Mouse (Mus musculus): Measurements from ENCODE around the gene Klc2. TPM values are rescaled to one million over a fixed set of nuclear protein-coding genes. Genes with fewer than 3 reads are reported as not detected.

Klc2 gene
- polyA plus RNA-seq, 1 experiment from 2014 or later = 80.2 TPM

GRCm38 (mm10) chr19:5069486-5069885 is 48.9 kb downstream of the Klc2 start:
- H3K4me2 ChIP-seq = peak overlapping the region; percentile 76
- H3K9ac ChIP-seq = 0 out of 2 replicates have a peak overlapping the region, but pooled peaks have one; percentile 77
- no peaks in the 10 kb centered on the region for H3K9me3 ChIP-seq
- WGBS = 82% methylated on average over 5 of the region's 5 CpGs
- no peak for ATAC-seq (ENCODE audit: low read depth)
- peaks cover 70% of the 10 kb centered on the region for H3K27me3 ChIP-seq
- H3K27ac ChIP-seq (replicated peaks) = no peak overlapping the region
- H3K4me3 ChIP-seq = peak overlapping the region; percentile 43; the same call in 1 of the 2 replicates
- H3K4me1 ChIP-seq (replicated peaks) = peaks cover 69% of the 10 kb centered on the region
- no peaks in the 10 kb centered on the region for H3K36me3 ChIP-seq

GRCm38 (mm10) chr19:5068570-5069234 is 49.7 kb downstream of the Klc2 start:
- Histone ChIP-seq H3K4me1 (replicated peaks) (peaks cover 69% of the 10 kb centered on the region), H3K4me3 (peak overlapping the region; percentile 43), H3K27me3 (peaks cover 62% of the 10 kb centered on the region), H3K4me2 (peak overlapping the region; percentile 76), H3K36me3 (no peaks in the 10 kb centered on the region), H3K27ac (replicated peaks) (peak overlapping the region; percentile 28; the same call in 1 of the 2 replicates), H3K9me3 (no peaks in the 10 kb centered on the region), H3K9ac (peak overlapping the region; percentile 77)
- ATAC-seq (ENCODE audit: low read depth) = no peak
- WGBS = 27% methylated on average over 21 of the region's 21 CpGs

GRCm38 (mm10) chr19:5067867-5068569 is 50.3 kb downstream of the Klc2 start, which contains the start of gene Cd248:
Cd248 (plus strand) TSS chr19:5068078.
- H3K9me3 ChIP-seq = no peaks in the 10 kb centered on the region
- H3K4me2 ChIP-seq = peak within 1 kb of the TSS; percentile 76
- peak; percentile 9; the same call in 1 of the 2 replicates for ATAC-seq (ENCODE audit: low read depth)
- H3K27me3 ChIP-seq = peaks cover 58% of the 10 kb centered on the region
- peak within 1 kb of the TSS; percentile 43 for H3K4me3 ChIP-seq
- H3K9ac ChIP-seq = peak within 1 kb of the TSS; percentile 77
- under 1% methylated on average over 54 of the region's 56 CpGs for WGBS
- peaks cover 69% of the 10 kb centered on the region for H3K4me1 ChIP-seq (replicated peaks)
- H3K27ac ChIP-seq (replicated peaks) = peak within 1 kb of the TSS; percentile 43
- H3K36me3 ChIP-seq = no peaks in the 10 kb centered on the region

GRCm38 (mm10) chr19:5067040-5067799 is 51.1 kb downstream of the Klc2 start:
- peak overlapping the region; percentile 43 for H3K27ac ChIP-seq (replicated peaks)
- 9% methylated on average over 15 of the region's 15 CpGs for WGBS

GRCm38 (mm10) chr19:5065104-5065503 is 53.3 kb downstream of the Klc2 start:
- H3K27me3 ChIP-seq = peaks cover 52% of the 10 kb centered on the region
- H3K4me3 ChIP-seq = no peak overlapping the region
- H3K9me3 ChIP-seq = no peaks in the 10 kb centered on the region
- H3K27ac ChIP-seq (replicated peaks) = no peak overlapping the region
- WGBS = 75% methylated on average over 7 of the region's 7 CpGs
- peak overlapping the region; percentile 6; the same call in 1 of the 2 replicates for H3K9ac ChIP-seq
- H3K4me1 ChIP-seq (replicated peaks) = peaks cover 53% of the 10 kb centered on the region
- ATAC-seq (ENCODE audit: low read depth) = no peak
- H3K4me2 ChIP-seq = no peak overlapping the region
- H3K36me3 ChIP-seq = no peaks in the 10 kb centered on the region

More at GRCm38 (mm10) chr19:5067040-5067799, 51.1 kb downstream of the Klc2 start:
- H3K4me2 ChIP-seq = peak overlapping the region; percentile 76
- peak overlapping the region; percentile 43 for H3K4me3 ChIP-seq
- H3K9me3 ChIP-seq = no peaks in the 10 kb centered on the region
- no peaks in the 10 kb centered on the region for H3K36me3 ChIP-seq
- peak overlapping the region; percentile 38; the same call in 1 of the 2 replicates for H3K9ac ChIP-seq
- ATAC-seq (ENCODE audit: low read depth) = no peak
- H3K27me3 ChIP-seq = peaks cover 58% of the 10 kb centered on the region
- H3K4me1 ChIP-seq (replicated peaks) = peaks cover 61% of the 10 kb centered on the region

GRCm38 (mm10) chr19:5062446-5062845 is 55.9 kb downstream of the Klc2 start:
- Histone ChIP-seq H3K27ac (replicated peaks) (no peak overlapping the region), H3K9ac (no peak overlapping the region), H3K9me3 (no peaks in the 10 kb centered on the region), H3K4me3 (no peak overlapping the region), H3K27me3 (peaks cover 27% of the 10 kb centered on the region), H3K4me2 (no peak overlapping the region), H3K4me1 (replicated peaks) (peaks cover 38% of the 10 kb centered on the region), H3K36me3 (no peaks in the 10 kb centered on the region)
- no peak for ATAC-seq (ENCODE audit: low read depth)
- 78% methylated on average over 6 of the region's 6 CpGs for WGBS

GRCm38 (mm10) chr19:5062041-5062440 is 56.3 kb downstream of the Klc2 start:
- no peaks in the 10 kb centered on the region for H3K36me3 ChIP-seq
- H3K27me3 ChIP-seq = peaks cover 23% of the 10 kb centered on the region
- WGBS = 88% methylated on average over 5 of the region's 5 CpGs
- H3K4me2 ChIP-seq = no peak overlapping the region
- no peaks in the 10 kb centered on the region for H3K9me3 ChIP-seq
- ATAC-seq (ENCODE audit: low read depth) = no peak
- no peak overlapping the region for H3K27ac ChIP-seq (replicated peaks)
- H3K4me3 ChIP-seq = no peak overlapping the region
- peaks cover 34% of the 10 kb centered on the region for H3K4me1 ChIP-seq (replicated peaks)
- H3K9ac ChIP-seq = no peak overlapping the region

GRCm38 (mm10) chr19:5060365-5061330 is 57.7 kb downstream of the Klc2 start:
- 40% methylated on average over 5 of the region's 5 CpGs for WGBS
- Histone ChIP-seq H3K9ac (peak overlapping the region; percentile 50), H3K27ac (replicated peaks) (0 out of 2 replicates have a peak overlapping the region, but pooled peaks have one; percentile 13), H3K4me3 (no peak overlapping the region), H3K36me3 (no peaks in the 10 kb centered on the region), H3K27me3 (peaks cover 10% of the 10 kb centered on the region; the same call in 1 of the 2 replicates), H3K4me2 (no peak overlapping the region), H3K4me1 (replicated peaks) (peaks cover 37% of the 10 kb centered on the region), H3K9me3 (no peaks in the 10 kb centered on the region)
- ATAC-seq (ENCODE audit: low read depth) = 0 out of 2 replicates have a peak, but pooled peaks have one; percentile 26

GRCm38 (mm10) chr19:5058801-5059771 is 59.3 kb downstream of the Klc2 start:
- Histone ChIP-seq H3K4me3 (no peak overlapping the region), H3K9me3 (no peaks in the 10 kb centered on the region), H3K4me2 (no peak overlapping the region), H3K9ac (peak overlapping the region; percentile 26; the same call in 1 of the 2 replicates), H3K4me1 (replicated peaks) (peaks cover 31% of the 10 kb centered on the region), H3K36me3 (no peaks in the 10 kb centered on the region), H3K27me3 (peaks cover 16% of the 10 kb centered on the region; the same call in 1 of the 2 replicates), H3K27ac (replicated peaks) (no peak overlapping the region)
- WGBS = 21% methylated on average over 10 of the region's 10 CpGs
- ATAC-seq (ENCODE audit: low read depth) = no peak

Measured in neural tube, embryonic 13.5 days (tissue).